Mouse (Mus musculus) erythroblast, embryonic 14.5 days (primary cell): ENCODE measurements around the gene Pdilt.

Experiments used
- GATA1 ChIP-seq: IDR thresholded peaks from 2 replicates; pipeline ENCODE4 v1.6.1; 2012; ENCODE audit warnings: low read length, inconsistent platforms, mixed read lengths
- TAL1 ChIP-seq: IDR thresholded peaks from 3 replicates; pipeline ENCODE4 v1.6.1; 2012; ENCODE audit warnings: low read length, inconsistent platforms, mixed read lengths

DNA sequence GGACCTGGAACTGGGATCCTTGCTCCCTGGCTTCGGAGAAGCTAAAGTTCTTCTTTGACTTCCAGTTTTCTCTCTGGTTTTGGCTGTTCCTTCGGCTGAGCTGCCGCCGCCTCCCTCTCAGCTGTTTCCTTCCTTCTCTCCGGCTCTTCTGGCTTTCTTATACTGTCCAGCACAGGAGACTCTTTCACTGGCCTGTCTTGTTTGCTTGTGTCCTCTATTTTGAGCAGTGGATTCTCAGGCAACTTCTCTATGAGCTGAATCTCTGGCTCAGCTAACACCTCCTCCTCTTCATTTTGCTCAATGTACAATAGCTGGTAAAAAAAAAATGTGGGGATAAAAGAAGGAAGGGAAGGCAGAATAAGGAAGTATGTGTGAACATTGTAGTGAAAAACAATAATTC is 36.6 kb downstream of the Pdilt start:
- TF ChIP-seq GATA1 (no peak), TAL1 (no peak)
